Mouse (Mus musculus) lung, adult 18-20 months (tissue): ENCODE results near the gene Pcdh9.
A peak's percentile ranks its signal among the peaks of the same experiment; 100 is the strongest.

ENCODE experiments used
- DNase-seq, 2 experiments: peaks; one replicate each; pipeline ENCODE4 v3.0.0; 2022; ENCODE audit warnings: mixed read lengths in 2 of 2

Pcdh9 gene

DNA sequence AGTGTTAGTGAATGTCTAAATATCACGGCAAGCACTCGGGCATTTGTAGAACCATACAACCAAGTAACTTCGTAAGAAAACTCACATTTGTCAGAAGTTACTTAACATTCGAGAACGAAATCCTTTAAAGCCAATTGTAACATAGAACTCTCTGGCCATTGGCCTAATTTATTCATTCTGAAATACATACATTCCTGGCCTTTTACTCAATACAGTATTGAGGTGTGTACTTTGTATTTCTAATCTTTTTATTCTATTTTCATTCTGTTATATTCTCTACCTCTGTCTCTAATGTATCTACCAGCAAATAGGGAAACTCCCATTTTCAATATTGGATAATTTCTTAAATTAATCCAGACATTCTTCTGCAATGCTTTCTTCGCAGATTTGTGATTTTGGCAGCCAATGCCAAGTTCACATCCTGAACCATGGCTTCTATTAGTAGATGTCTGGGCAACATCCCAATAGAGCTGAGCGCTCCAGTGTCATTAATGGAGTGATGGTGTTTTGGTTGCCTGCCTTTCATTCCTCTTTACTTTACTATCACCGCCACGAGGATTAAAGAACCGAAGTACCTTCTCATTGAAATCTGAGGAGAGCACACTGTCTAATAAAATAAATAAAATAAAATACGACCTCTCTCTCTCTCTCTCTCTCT, 346.4 kb downstream of the Pcdh9 start:
- no peak for DNase-seq

DNA sequence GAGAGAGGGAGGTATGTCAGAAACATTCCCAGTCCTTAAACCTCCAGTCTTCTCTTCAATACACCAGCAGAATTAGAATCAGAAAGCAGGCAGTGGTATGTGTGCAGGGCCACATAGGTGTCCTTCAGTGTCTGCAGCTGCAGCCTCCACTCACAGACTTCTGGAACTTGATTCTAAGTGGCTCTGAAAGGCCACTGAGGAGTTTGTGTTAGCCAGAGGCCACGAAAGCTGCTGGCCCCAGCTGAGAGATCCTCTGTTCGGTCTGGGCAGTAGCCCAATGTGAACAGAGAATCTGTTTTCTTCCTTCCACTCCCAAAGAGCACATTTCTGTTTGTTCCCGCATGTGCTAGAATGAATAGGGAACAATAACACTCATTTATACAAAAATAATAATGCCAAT, 346.9 kb downstream of the Pcdh9 start:
- DNase-seq: no peak

DNA sequence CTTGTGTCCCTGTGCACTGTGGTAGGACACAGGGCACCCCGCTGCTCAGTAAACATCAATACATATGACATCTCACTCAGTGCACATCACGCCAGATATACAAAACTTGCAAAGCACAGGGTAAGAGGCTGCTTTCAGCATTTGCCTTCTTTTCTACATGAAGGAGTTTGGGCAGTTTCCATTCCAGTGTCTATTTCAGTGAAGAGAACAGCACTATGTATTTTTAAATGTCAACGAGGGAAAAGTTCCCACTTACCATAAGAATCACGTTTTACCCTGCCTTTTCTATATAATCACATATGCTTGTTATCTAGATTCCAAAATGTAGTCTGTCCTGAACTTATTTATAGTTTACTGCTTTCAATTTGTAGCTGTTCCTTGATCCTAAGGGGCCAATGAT, 355.6 kb downstream of the Pcdh9 start:
- no peak for DNase-seq

DNA sequence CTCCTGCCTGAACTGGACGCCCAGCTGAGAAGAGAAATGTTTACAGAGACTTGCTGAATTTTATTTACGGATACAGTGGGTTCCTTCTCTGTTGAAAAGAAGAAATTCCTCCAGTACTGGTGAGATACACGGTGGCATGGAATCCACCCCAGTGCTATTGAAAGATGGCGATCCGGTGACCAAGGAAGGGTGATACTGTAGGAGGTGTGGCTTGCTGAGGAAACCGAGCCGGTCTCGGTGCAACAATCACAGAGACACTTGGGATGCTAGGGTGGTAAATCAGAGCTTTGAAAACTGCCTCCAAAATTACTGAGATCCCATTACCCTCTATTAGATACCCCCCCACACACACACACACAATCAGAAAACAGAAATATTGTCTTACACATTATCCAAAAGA, 367.0 kb downstream of the Pcdh9 start:
- DNase-seq: no peak

DNA sequence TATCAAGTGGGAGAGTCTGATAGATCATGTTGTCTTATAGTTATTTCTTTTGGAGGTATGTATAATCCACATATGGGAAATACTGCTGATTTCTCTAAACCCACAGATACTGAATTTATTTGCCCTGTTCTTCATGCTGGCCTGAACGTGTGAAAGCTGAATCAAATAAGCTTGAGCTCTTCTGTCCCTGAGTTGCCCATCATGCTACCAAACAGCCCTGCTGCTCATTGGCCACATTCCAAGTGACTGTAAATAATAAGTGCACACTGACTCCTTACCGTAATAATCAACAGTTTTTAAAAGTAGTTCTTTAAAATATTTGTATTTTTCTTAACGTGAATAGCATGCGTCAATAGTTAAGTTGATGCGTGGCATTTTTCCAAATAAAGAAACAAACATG, 370.3 kb downstream of the Pcdh9 start:
- no peak for DNase-seq

DNA sequence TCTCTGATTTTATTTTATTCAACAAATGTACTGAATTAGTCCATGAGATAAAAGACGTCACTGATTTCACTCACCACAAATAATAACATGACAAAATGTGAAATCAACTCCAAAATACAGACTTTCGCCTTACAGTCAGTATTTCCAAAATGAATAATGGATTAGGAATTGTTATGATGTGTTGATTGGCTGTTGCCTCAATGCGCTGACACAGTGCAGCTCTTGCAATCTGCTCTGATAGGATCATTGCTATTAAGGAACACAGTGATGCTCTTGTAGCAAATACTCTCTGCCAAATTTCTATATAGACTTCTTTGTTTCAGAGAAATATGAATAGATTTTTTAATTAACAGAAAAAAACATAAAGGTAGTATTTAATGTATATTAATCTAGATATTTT, 373.8 kb downstream of the Pcdh9 start:
- DNase-seq: no peak

DNA sequence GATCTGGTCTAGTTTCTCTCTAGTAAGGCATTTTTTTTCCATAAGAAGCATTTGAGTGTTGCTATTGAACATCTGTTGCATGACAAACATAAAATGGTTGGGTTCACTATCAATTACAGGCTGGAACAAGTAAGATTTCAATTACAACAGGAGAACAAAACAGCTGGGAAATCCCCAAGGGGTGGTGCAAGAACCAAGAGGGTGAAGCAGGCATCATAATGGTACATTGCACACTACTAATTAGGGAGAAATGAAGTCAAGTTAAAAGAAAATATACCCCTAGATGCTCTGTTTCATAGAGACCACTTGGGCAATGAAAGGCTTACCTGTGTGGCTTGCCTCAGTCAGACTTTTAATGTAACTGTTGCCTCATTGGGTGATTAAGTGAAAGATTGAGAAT, 384.4 kb downstream of the Pcdh9 start:
- DNase-seq: no peak

DNA sequence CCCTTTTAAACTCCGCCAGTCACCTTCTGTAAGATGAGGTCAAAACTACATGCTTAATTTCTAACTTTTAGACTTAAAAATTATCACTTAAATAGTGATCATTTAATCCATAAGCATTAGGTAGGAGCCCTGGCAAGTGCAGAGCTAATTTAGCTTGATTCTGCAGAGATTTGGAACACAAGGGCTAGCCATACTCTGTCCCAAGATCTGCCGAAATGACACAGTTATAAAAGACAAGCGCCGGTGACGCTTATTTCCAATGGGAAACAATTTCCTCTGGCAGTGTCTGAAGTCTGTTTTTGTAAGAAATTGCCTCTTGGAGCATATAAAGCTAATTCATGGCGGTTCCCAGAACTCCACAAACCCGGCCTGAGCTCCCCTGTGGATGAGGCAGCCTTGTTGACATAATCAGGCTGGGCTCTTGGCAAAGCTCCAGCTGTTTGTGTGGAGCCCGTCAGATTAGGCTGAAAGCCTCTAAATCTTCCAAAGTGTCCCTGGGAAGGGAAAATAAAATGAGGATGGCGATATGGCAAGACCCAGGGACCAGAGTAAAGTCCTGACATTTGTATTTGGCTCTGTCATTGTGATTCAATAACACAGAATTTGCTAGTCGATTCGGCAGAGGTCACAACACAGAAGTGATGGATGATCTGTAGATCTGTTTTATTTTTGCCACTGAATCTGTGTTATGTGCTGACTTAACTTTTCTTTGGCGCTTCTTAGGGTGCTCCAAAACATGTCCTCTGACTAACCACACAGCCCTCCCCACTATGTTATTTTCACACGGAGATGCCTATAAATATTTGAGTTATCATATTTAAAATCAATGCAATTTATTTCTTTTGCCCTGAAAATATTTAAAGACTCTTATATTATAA, 391.4 kb downstream of the Pcdh9 start:
- DNase-seq: peak; percentile 6 to 12

DNA sequence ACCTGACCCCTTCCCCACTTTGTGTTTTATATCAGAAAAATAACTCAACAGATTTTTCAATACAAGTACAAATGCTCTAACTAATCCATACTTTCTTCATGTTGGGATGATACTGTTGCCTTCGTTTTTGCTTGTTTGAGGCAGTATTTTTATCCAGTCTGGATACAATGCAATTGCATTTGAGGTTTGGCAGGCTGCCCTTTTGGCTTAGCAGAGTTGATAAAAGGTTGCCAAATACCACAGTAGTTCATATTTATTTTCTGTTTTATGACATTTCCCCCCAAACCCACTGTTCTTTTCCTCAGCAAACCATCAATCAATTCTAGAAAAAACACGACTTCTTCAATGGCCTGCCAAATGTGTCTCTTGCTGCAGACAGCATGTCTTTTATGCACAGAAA, 415.5 kb downstream of the Pcdh9 start:
- no peak for DNase-seq

DNA sequence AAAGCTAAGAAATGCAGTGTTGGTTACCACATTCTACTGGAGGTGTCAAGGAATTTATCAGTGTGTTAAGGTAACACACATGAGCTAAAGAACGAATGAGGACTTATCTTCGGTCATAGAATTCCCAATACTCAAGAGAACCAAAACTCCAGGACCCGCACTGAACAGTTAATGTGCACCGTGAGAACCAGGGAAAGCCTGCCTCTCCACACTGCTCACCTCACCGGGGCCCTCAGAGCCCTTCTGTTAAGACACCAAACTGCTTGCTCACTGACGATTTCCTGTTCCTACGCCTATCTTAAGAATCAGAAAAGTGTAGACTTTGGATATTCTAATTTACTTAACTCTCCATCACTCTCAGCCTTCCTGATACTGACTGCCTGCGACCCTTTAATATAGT, 418.0 kb downstream of the Pcdh9 start:
- DNase-seq: no peak

DNA sequence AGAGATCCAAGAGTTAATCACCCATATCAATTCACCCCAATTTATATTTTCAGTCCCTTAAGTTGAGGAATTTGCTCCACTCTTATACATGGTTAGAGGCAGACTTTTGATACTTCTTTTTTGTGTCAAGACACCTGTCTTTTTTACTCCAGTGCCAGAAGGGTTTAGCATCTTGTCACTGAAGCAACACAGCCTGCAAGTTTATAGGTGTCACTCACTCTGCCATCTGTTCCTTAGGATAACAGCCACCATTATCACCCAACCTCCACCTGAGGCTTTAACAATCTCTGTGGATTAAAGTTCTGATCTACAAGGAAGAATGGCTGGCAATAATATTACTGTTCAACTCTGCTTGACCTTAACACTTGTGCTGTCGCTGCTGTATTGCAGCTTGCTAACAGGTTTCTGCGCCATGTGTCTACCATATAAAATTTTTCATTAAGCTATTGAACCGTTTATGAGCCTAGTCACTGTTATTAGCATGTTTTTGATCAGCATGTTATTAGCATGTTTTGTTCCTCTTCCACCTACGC, 427.1 kb downstream of the Pcdh9 start:
- no peak for DNase-seq

DNA sequence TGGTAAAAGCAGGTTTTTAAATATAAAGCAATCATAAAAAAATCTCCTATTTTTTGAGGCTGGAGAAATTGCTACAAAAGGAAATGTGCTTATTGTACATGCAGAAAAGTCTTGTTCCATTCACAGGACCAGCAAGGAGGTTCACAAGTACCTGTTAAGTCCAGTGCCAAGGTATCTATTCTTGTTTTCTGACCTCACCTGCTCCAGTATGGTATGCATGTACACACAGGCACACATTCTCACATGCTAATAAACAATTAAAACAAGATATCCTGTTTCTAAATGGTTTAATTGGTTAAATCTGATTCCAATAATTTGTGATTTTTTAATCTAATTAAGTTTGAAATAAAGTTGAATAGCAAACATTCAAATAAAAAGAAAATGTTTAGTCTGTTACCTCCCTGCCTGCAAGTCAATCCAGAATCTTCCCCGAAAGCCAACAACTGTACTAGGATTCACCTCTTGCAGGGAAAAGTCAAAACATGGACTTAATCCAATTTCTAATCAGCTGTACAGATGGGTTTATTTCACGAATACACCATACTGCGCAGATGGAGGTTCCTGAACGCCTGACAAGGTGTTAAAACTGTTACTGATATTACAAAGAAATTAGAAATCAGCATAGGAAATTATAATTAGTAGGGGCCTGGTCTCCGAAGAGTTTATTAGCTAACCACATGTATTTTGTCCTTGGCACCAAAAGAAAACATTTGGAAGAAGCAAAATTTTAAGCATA, 439.4 kb downstream of the Pcdh9 start:
- DNase-seq: no peak

DNA sequence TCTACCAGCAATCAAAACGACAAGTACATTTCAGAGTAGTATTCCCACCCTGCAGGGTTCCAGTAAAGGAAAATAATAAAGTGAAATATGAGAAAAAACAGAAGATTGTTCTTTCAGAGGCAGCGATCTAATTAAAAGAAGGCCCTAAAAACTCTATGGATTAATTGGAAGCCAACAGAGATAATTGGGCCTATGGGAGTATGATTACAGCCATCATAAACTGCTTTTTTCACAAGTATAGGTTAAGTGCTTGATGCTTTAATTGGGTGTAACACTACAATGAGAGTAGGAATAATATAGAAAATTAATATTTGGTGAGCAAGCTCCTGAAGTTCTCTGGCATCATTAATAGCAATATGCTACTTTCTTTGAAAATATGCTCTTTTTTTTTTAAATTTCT, 448.6 kb downstream of the Pcdh9 start:
- no peak for DNase-seq

DNA sequence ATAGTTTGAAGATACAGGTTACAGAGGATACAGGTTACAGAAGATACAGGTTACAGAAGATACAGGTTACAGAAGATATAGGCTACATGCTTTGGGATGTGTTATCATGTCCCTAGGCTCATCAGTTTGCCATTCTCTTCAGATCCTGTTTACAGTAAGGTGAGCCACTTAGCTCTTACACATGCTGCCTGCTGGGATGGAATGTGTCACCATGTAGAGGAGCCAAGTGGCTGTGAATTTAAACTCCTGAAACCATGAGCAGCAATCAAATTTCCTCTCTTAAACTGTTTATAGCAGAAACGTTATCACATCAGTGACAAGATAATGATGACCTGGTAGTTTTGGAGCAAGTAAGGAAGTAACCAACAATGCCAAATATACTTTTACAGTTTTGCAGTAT, 453.3 kb downstream of the Pcdh9 start:
- no peak for DNase-seq

DNA sequence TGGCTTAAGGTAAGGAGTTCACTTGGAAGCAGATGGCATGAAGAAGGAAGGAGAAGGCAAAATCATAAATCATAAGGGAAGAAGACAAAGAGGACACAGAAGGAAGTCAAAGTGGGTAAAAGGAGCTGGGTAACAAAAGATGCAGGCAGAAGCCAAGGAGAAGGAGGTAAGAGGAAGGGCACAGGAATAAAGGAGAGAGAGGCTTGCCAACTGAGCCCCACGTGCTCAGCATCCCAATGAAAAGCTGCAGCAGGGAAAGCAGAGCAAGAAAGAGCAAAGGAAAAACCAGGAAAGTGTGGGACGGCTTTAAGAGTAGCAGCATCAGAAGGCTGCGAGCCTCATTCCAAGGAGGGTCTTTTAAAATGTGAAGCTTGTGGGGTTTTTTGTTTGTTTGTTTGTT, 473.7 kb downstream of the Pcdh9 start:
- DNase-seq: no peak

DNA sequence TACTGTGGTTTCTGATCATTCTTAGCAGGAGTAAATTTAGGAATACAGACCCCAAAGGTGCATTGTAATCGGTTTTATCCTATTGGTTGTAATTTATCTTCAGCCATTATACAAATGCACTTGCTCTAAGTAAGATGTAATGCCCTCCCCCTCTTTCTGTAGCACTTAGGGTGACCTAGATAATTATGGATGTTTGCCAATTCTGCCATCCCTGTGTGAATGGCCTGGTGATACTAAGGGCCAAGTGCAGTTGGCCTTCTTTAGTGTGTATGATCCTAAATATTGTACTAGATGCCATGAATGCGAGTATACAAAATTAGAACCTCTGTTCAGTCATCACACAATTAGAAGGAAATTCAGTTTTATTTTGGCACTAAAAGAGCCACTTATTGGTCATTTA, 475.0 kb downstream of the Pcdh9 start:
- DNase-seq: no peak

DNA sequence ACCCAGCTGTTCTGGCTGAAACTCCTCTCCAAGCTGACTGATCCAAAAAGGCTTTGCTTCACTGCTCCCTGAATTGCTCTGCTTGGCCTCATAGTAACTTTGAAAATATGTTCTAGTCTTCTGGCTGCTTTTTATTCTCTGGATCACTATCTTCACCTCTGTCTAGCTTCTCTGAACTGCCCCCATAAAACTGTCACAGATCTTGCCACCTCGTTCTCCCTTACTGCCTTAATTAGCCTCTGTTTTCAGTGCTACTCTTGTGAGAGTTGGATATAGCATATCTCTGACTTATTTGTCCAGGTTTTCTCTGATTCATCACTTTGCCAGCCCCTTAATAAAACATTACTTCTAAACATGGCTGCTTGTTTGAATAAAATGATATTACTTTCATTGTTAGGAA, 481.2 kb downstream of the Pcdh9 start:
- no peak for DNase-seq

DNA sequence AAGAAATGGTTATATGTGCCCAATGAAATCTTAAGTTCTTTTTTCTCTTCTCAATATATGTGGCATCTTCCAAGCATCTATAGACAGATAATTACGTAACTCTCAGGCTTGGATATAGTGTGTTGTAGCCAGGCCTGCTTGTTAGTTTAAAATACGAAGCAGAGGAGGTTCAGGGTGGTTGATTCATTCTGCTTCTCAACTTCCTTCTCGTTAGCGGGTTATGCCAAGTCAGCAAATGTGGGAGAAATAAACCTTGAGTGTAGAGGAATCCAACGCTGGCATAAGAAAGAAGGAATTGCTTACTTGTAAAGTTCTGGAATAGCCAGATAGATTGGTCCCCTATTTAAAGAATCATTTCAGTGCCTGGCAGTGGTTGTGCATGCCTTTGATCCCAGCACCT, 482.7 kb downstream of the Pcdh9 start:
- no peak for DNase-seq

DNA sequence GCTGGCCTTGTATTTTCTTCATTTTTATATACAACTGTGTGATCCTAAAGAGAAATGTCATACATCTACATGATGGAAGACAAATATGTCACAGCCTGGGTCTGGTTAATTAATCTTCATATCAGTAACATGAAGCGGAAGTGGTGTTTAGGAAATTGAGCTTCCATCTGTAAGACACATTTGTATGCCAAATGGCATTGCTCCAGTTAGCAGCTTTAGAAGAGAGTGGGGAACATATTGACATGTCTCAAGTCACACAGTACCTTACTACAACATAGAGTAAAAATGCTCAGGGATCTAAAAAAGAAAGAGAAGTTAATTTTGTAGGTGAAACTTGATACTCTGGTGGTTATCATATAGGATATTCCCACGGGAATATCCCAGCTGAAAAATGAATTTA, 505.4 kb downstream of the Pcdh9 start:
- no peak for DNase-seq

DNA sequence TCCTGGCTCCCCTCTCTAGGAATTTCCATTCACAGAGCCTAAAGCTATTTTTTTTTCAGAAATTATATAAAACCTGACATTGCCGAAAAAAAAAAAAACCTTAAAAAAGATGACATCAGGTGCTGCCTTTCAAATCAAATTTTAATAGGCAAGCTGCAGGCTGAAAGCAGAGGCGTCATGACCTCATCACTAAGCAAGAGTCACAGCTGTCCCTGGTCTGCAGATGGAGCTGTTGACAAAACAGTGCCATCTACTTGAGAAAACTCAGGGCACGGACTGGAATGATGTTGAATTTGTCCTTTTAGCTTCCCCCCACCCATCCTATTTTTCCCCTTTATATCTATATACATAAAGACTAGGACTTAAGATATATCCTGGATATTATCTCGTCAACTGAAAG, 509.3 kb downstream of the Pcdh9 start:
- DNase-seq: no peak

DNA sequence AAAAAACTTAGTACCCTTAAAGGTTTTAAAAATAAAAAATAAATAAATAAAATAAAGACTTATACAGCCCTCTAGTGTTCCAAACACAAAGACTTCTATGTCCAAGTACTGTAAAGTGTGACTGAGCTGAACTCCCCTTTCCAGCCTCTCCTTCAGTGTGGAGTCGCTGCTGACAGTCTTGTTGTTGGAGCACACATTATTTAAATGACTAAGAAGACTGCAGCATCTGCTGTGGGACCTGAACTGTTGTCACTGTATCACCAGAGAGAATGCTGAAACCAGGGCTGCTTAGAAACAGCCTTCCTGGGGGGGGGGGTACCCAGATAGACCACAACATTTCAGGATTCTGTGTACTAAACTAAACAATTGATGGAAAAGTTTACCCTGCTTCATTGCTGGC, 509.7 kb downstream of the Pcdh9 start:
- no peak for DNase-seq

DNA sequence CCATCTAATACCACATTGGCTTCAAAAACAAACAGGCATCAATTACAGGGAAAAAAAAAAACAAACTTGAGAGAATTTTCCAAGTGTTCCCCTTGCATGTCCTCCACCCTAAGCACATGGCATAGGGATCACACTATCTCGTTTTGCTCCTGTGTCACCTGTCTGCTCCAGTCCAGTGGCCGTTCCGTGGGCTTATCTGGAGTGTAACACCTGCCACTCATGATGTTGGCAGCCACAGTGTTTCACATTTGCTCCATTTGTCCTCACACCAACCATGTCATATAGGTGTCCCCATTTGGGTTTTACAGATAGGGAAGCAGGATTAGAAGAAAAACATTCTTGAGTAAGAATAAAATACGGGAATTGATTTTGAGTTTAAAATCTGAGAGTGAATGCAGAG, 514.3 kb downstream of the Pcdh9 start:
- no peak for DNase-seq

DNA sequence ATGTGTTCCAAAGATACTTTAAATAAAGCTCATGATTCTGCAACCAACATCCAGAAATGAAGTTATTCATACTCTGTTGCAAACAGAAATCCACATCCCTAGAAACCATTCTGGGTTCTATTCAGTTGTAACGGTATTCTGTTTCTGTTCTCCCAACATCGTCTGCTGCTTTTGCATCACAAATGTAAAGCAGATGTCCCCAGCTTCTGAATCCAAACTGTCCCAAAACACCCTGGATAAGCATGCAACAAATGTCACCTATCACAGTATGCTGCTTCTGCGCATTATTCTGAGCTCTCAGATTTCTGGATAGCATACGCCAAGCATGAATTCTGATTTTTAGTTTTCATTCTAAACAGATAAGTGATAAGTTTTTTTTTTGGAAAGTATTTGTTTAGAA, 516.3 kb downstream of the Pcdh9 start:
- DNase-seq: no peak

DNA sequence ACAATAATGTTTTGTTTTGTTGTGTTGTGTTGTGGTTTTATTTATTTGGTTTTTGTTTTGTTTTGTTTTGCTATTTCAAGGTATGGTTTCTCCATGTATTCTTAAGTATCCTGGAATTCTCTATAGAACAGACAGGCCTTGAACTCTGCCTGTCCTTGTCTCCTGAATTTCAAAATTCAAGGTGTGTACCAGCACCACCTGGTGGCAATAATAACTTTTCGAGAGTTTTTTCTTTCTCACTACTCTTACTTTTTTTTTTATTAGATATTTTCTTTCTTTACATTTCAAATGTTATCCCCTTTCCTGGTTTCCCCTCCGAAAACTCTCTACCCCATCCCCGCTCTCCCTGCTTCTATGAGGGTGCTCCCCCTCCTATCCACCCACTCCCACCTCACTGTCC, 536.3 kb downstream of the Pcdh9 start:
- no peak for DNase-seq
